Mouse (Mus musculus) cerebellum, adult 2 months (tissue): ENCODE results near the gene Ufsp2. TPM values are rescaled to one million over a fixed set of nuclear protein-coding genes. Genes with fewer than 3 reads are reported as not detected.

Experiments used
- DNase-seq, 2 experiments: peaks; one replicate each; pipeline ENCODE4 v3.0.0; 2021
- H3K27ac ChIP-seq: fragments of 200-500 bp; 2 replicates; pipeline ENCODE4 v1.5.1; 2012; ENCODE audit warnings: low read length, control low read depth, inconsistent platforms; ENCODE audit not compliant: insufficient read depth
- H3K27me3 ChIP-seq: fragments of 200-500 bp; 2 replicates; pipeline ENCODE4 v1.6.1; 2012; ENCODE audit warnings: inconsistent platforms, mild to moderate bottlenecking, low read length, moderate library complexity; ENCODE audit not compliant: control insufficient read depth, insufficient read depth
- H3K4me1 ChIP-seq: fragments of 200-500 bp; 2 replicates; pipeline ENCODE4 v1.6.1; 2011; ENCODE audit warnings: low read length; ENCODE audit not compliant: control insufficient read depth, insufficient read depth
- H3K4me3 ChIP-seq: fragments of 200-500 bp; replicated peaks from 2 replicates; pipeline ENCODE3; 2011; ENCODE audit warnings: mild to moderate bottlenecking, low read depth, low read length, control low read depth; ENCODE audit not compliant: insufficient read depth
- CTCF ChIP-seq: fragments of 200-500 bp; IDR thresholded peaks from 2 replicates; pipeline ENCODE4 v1.5.1; 2011; ENCODE audit warnings: low read depth, mild to moderate bottlenecking, control low read depth, low read length, moderate library complexity, borderline replicate concordance; ENCODE audit not compliant: insufficient read depth
- POLR2A ChIP-seq: fragments of 200-500 bp; IDR thresholded peaks from 2 replicates; pipeline ENCODE4 v1.6.1; 2011; ENCODE audit warnings: low read length, control low read depth, borderline replicate concordance; ENCODE audit not compliant: insufficient read depth
- WGBS: fragments of 180-500 bp; shearing (Covaris S2); methylation state at CpG from one replicate; pipeline ENCODE4 v1.1.7; 2018; 5-methylcytosine and 5-hydroxymethylcytosine counted together
- polyA plus RNA-seq: library from polyadenylated mRNA; depleted of rRNA; stranded (reverse); fragments of >200 nt; gene quantifications from 2 replicates; pipeline ENCODE4 v1.2.3, GENCODE M21; 2012

Gene Ufsp2
- polyA plus RNA-seq, 1 experiment, result 71.4 TPM

- peak in 1 of 2 experiments; percentile 63 for DNase-seq
- Histone ChIP-seq H3K27me3 (no peaks in the 10 kb centered on the region), H3K27ac (peak within 1 kb of the TSS; percentile 92), H3K4me1 (no peaks in the 10 kb centered on the region), H3K4me3 (peak within 1 kb of the TSS; percentile 71)
- under 1% methylated on average over 22 of the region's 22 CpGs for WGBS
- TF ChIP-seq CTCF (no peak), POLR2A (no peak)
These were observed 23.9 kb downstream of the Ufsp2 start, which contains the start of gene Lrp2bp for GRCm38 (mm10) chr8:45999138-45999783. Gene Lrp2bp (plus strand): TSS chr8:45999303.

DNA sequence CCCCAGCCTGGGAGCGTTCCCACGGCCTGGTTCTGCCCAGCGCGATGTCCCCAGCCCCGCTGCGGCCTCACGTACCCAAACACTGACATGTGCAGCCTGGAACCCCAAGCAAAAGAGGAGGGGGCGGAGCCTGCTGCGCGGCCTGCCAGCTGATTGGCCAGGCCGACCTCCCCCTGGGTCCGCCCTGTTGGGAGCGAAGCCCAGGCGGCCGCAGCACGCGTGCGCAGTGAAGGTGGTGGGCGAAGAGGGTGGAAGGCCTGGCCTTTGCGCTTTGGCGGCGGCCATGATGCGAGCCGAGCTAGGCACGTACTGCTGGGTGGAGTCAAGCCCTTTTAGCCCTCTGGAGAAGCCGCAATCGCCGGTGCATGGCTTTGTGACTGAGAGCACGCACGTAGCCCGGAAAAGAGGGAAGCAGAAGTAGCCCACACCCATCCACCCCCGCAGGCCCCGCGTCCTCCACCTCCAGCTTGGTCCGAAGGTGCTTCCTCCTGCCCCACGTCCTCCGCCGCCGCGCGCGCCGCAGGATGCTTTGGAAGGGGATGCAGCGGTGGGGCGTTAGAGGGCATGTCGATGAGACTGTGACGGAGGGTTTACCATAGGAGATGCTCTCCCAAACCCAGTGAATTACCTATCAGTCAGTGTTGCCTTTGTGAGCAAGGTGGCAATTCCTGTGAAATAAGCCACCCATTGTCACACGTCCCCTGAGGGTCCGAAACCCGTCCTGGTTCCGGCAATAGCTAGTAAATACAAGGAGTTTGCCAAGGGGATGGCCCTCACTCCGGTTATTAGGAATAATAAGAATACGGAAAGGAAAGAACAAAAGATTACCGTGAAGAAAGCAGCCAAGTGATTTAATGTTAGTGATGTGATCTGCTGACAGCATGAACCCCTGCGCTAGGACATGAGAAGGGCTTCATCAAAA lies 24.7 kb downstream of the Ufsp2 start:
- Histone ChIP-seq H3K27me3 (no peaks in the 10 kb centered on the region), H3K4me3 (peak overlapping the region; percentile 71), H3K27ac (peak overlapping the region; percentile 92), H3K4me1 (no peaks in the 10 kb centered on the region)
- 1% methylated on average over 55 of the region's 55 CpGs for WGBS
- peak; percentile 99 to 100 for DNase-seq
- TF ChIP-seq POLR2A (peak; percentile 100), CTCF (no peak)

GRCm38 (mm10) chr8:46005596-46005995 lies 30.3 kb downstream of the Ufsp2 start, which contains the start of gene Ankrd37:
Gene Ankrd37 (minus strand): TSS chr8:46005707.
- 77% methylated on average over 4 of the region's 4 CpGs for WGBS
- no peaks in the 10 kb centered on the region for H3K27me3 ChIP-seq
- TF ChIP-seq CTCF (no peak), POLR2A (no peak)
- H3K4me1 ChIP-seq, result no peaks in the 10 kb centered on the region
- no peak within 1 kb of the TSS for H3K4me3 ChIP-seq
- DNase-seq, result no peak
- H3K27ac ChIP-seq, result no peak within 1 kb of the TSS

GRCm38 (mm10) chr8:46007050-46007672 lies 31.8 kb downstream of the Ufsp2 start:
- Histone ChIP-seq H3K27me3 (no peaks in the 10 kb centered on the region), H3K27ac (no peak overlapping the region), H3K4me3 (no peak overlapping the region), H3K4me1 (no peaks in the 10 kb centered on the region)
- TF ChIP-seq CTCF (no peak), POLR2A (no peak)
- DNase-seq, result no peak
- 71% methylated on average over 3 of the region's 3 CpGs for WGBS

- Histone ChIP-seq H3K27me3 (no peaks in the 10 kb centered on the region), H3K27ac (no peak overlapping the region), H3K4me1 (no peaks in the 10 kb centered on the region), H3K4me3 (no peak overlapping the region)
- no peak for DNase-seq
- no peak for TF ChIP-seq CTCF
- no peak for TF ChIP-seq POLR2A
- WGBS, result 66% methylated on average over 2 of the region's 2 CpGs
These were observed 35.0 kb downstream of the Ufsp2 start for GRCm38 (mm10) chr8:46010306-46010705.

GRCm38 (mm10) chr8:46010746-46011680 lies 35.7 kb downstream of the Ufsp2 start:
- WGBS, result 15% methylated on average over 17 of the region's 17 CpGs
- no peak overlapping the region for H3K4me3 ChIP-seq
- H3K4me1 ChIP-seq, result no peaks in the 10 kb centered on the region
- TF ChIP-seq CTCF (peak; percentile 15; the same call in 1 of the 2 replicates), POLR2A (no peak)
- no peak overlapping the region for H3K27ac ChIP-seq
- peak; percentile 25 to 28 for DNase-seq
- H3K27me3 ChIP-seq, result no peaks in the 10 kb centered on the region

DNA sequence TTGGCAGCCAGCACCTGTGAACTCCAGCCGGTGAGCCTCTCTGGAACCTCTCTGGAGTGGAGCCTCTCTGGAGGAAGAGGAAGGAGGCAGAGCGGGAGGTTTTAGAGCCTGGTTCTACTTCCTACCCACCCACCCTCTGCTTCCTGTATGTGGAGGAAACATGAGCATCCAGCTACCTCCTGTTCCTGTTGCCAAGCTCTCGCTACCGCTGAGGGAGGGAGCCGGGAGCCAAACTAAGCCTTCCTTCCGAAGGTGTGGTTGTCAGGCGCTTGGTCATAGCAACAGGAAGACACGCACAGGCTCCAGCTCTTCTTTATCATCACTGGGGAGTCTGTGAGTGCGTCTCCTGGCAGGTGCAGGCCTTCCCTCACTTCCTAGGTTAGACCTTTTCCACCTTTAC lies 46.9 kb downstream of the Ufsp2 start:
- no peak for DNase-seq
- H3K4me3 ChIP-seq, result no peak overlapping the region
- TF ChIP-seq CTCF (no peak), POLR2A (no peak)

More for the DNA sequence above, 46.9 kb downstream of the Ufsp2 start:
- H3K4me1 ChIP-seq, result no peaks in the 10 kb centered on the region
- no peak overlapping the region for H3K27ac ChIP-seq
- 93% methylated on average over 9 of the region's 9 CpGs for WGBS
- H3K27me3 ChIP-seq, result no peaks in the 10 kb centered on the region
